Comparison of ENCODE assay signal across 10 mouse cellular contexts in genomic region chr6:115991881-115992620, GRCm38 (mm10). TPM values are rescaled to one million over a fixed set of nuclear protein-coding genes. Genes with fewer than 3 reads are reported as not detected.
DNase-seq lines count a peak whose midpoint lies in the region; ATAC-seq and TF ChIP-seq lines count a peak whose summit lies in the region.
"Had no signal": no experiment of that assay in that cellular context is flagged by ENCODE, and none has a peak within 500 bp of the region (broad histone marks: within the 10 kb centered on the region; RNA-seq: fewer than 3 reads in every experiment).

No protein-coding gene starts in this region.

- H3K4me3 ChIP-seq in heart, adult 2 months = peak overlapping the region; percentile 91
- peak overlapping the region; percentile 2 for H3K4me3 ChIP-seq in bone marrow, adult 2 months (replicated peaks; ENCODE audit: control insufficient read depth, low read depth, low read length)
- peak overlapping the region; percentile 15 for H3K4me3 ChIP-seq in hindbrain, embryonic 12.5 days
- peak overlapping the region; percentile 62 for H3K4me3 ChIP-seq in macrophage (ENCODE audit: inconsistent target)

- no peaks in the 10 kb centered on the region; the same call in 1 of the 2 replicates for H3K36me3 ChIP-seq in heart, adult 2 months (ENCODE audit: control insufficient read depth, insufficient read depth, low read length)
- no peaks in the 10 kb centered on the region for H3K36me3 ChIP-seq in hindbrain, embryonic 12.5 days
- no peaks in the 10 kb centered on the region for H3K36me3 ChIP-seq in macrophage (ENCODE audit: inconsistent target)
- H3K36me3 ChIP-seq: G1E had no signal

- peak; percentile 11; the same call in 1 of the 2 replicates for TF ChIP-seq EP300 in heart, adult 2 months (IDR thresholded peaks at IDR 0.05; ENCODE audit: insufficient read depth, low read depth, low read length)

- peak overlapping the region; percentile 96 for H3K27ac ChIP-seq in heart, adult 2 months
- H3K27ac ChIP-seq in bone marrow, adult 2 months (ENCODE audit: control insufficient read depth, insufficient read depth, low read depth, low read length, poor library complexity) = no peak overlapping the region; the same call in 1 of the 2 replicates
- no peak overlapping the region for H3K27ac ChIP-seq in hindbrain, embryonic 12.5 days
- peak overlapping the region; percentile 45 for H3K27ac ChIP-seq in macrophage

- DNase-seq in heart, adult 2 months = peak in 1 of 2 experiments; percentile 67
- no peak for DNase-seq in heart, postnatal 4 days
- no peak for DNase-seq in gastrocnemius, adult 8-10 months (ENCODE audit: low spot score in 2 of 2)
- no peak for DNase-seq in frontal cortex, postnatal 14 days (ENCODE audit: low spot score in 2 of 2)

- no peak for TF ChIP-seq CTCF in heart, adult 2 months (IDR thresholded peaks at IDR 0.05)
- no peak for TF ChIP-seq CTCF in bone marrow, adult 2 months (IDR thresholded peaks at IDR 0.05; ENCODE audit: control insufficient read depth, insufficient read depth, low read length)

- peak overlapping the region; percentile 21; the same call in 1 of the 2 replicates for H3K4me2 ChIP-seq in hindbrain, embryonic 12.5 days (replicated peaks)

- WGBS in heart, adult 2 months = 34% methylated on average over 10 of the region's 10 CpGs
- WGBS in bone marrow, adult 2 months = 59% methylated on average over 10 of the region's 10 CpGs
- WGBS in hindbrain, embryonic 12.5 days = 25% methylated on average over 10 of the region's 10 CpGs
- WGBS in macrophage (ENCODE audit: missing documents) = 66% methylated on average over 9 of the region's 10 CpGs

- H3K9ac ChIP-seq in heart, adult 2 months (ENCODE audit: low read depth, low read length) = peak overlapping the region; percentile 96
- H3K9ac ChIP-seq in hindbrain, embryonic 12.5 days = no peak overlapping the region

- no peaks in the 10 kb centered on the region for H3K27me3 ChIP-seq in heart, adult 2 months (ENCODE audit: control insufficient read depth, insufficient read depth, low read length)
- peaks cover 68% of the 10 kb centered on the region for H3K27me3 ChIP-seq in hindbrain, embryonic 12.5 days

- intact Hi-C loops in heart, adult 2 months (cut with DNase I) = no loop called here

- peaks cover 12% of the 10 kb centered on the region for H3K79me2 ChIP-seq in heart, adult 2 months (replicated peaks; ENCODE audit: control insufficient read depth, insufficient read depth, low read length)
- peaks cover 69% of the 10 kb centered on the region for H3K79me2 ChIP-seq in macrophage (ENCODE audit: inconsistent target)

- peaks cover 31% of the 10 kb centered on the region for H3K4me1 ChIP-seq in heart, adult 2 months (ENCODE audit: control insufficient read depth, insufficient read depth, low read length)
- peaks cover 6% of the 10 kb centered on the region; the same call in 1 of the 2 replicates for H3K4me1 ChIP-seq in bone marrow, adult 2 months (ENCODE audit: control insufficient read depth, insufficient read depth, low read length)
- peaks cover 40% of the 10 kb centered on the region for H3K4me1 ChIP-seq in hindbrain, embryonic 12.5 days

- no peak for ATAC-seq in hindbrain, embryonic 12.5 days (ENCODE audit: low FRiP score)
- ATAC-seq in cerebellum, adult (ENCODE audit: insufficient number of reproducible peaks, low FRiP score, low TSS enrichment) = no peak

- H3K9me3 ChIP-seq in hindbrain, embryonic 12.5 days (replicated peaks) = no peaks in the 10 kb centered on the region

- TF ChIP-seq POLR2A in heart, adult 2 months (IDR thresholded peaks at IDR 0.05; ENCODE audit: insufficient read depth, low read depth, low read length) = no peak
- no peak for TF ChIP-seq POLR2A in bone marrow, adult 2 months (IDR thresholded peaks at IDR 0.05; ENCODE audit: borderline replicate concordance, control insufficient read depth, low read depth, low read length)

RNA-seq across cellular contexts. Expression of gene Plxnd1, which starts 2.8 kb away (rescaled TPM):
- total RNA-seq in heart, adult 2 months (2021) = 10 to 100 TPM; 58.8 to 90.6 TPM
- polyA plus RNA-seq in heart, adult 2 months (2012; rRNA removed) = 79.9 and 102 TPM in 2 replicates
- total RNA-seq in heart, postnatal 4 days (2021) = 100 to 1,000 TPM; 191 to 208 TPM
- 13.7 and 23.8 TPM in 2 replicates for polyA plus RNA-seq in bone marrow, adult 2 months (2011; ENCODE audit: insufficient read depth, insufficient read length, low replicate concordance, missing spikeins)
- 21.9 and 24.5 TPM in 2 replicates for polyA plus RNA-seq in hindbrain, embryonic 12.5 days (2016; fragmentation: Nextera tagmentation; extraction: Ambion mirVana)
- 1,000 to 10,000 TPM in 1 of 26 experiments, 100 to 1,000 TPM in 25; 192 to 1,896 (median 380) TPM for total RNA-seq in macrophage (2018; cell fraction: chromatin; rRNA removed)
- 100 to 1,000 TPM; 198 to 344 (median 273) TPM for total RNA-seq in macrophage (2018; cell fraction: cytosol; rRNA removed)
- total RNA-seq in macrophage (2018; cell fraction: nucleus; rRNA removed) = 100 to 1,000 TPM; 233 to 720 (median 426) TPM
- 130 to 283 TPM (median 243 TPM) in 3 replicates for polyA plus RNA-seq in macrophage (2018)
- 10 to 100 TPM; 12.9 to 25.5 (median 19.1) TPM for total RNA-seq in gastrocnemius, adult 8-10 months (2022)

RNA-seq across cellular contexts. Expression of gene H1foo, which starts 47.3 kb away (rescaled TPM):
- total RNA-seq in heart, adult 2 months (2021) = not detected
- not detected in 2 replicates for polyA plus RNA-seq in heart, adult 2 months (2012; rRNA removed)
- not detected for total RNA-seq in heart, postnatal 4 days (2021)
- polyA plus RNA-seq in bone marrow, adult 2 months (2011; ENCODE audit: insufficient read depth, insufficient read length, low replicate concordance, missing spikeins) = not detected in 2 replicates
- not detected in 2 replicates for polyA plus RNA-seq in hindbrain, embryonic 12.5 days (2016; fragmentation: Nextera tagmentation; extraction: Ambion mirVana)
- total RNA-seq in macrophage (2018; cell fraction: chromatin; rRNA removed) = 1 to 10 TPM in 1 of 26 experiments, not detected in 25; 1.4 TPM
- under 1 TPM in 3 of 26 experiments, not detected in 23; 0.14 to 0.42 (median 0.19) TPM for total RNA-seq in macrophage (2018; cell fraction: cytosol; rRNA removed)
- under 1 TPM in 1 of 26 experiments, not detected in 25; 0.76 TPM for total RNA-seq in macrophage (2018; cell fraction: nucleus; rRNA removed)
- not detected in 3 replicates for polyA plus RNA-seq in macrophage (2018)
- not detected for total RNA-seq in gastrocnemius, adult 8-10 months (2022)
- total RNA-seq: G1E; left cerebral cortex, postnatal 10 days had no signal
- polyA plus RNA-seq: G1E had no signal

Comparison
In these comparisons a context has a peak if more than half of its experiments do, and no peak if none do; other contexts are left out.
1. H3K27ac ChIP-seq: peak in heart, adult 2 months (single experiment) and macrophage (single experiment); none in bone marrow, adult 2 months (single experiment) and hindbrain, embryonic 12.5 days (single experiment).
2. H3K4me3 ChIP-seq: peak in every context shown above with its lines; median percentile 91 in heart, adult 2 months; 62 in macrophage; 15 in hindbrain, embryonic 12.5 days; 2 in bone marrow, adult 2 months.